Mouse (Mus musculus): ENCODE data around the gene Mrpl10. TPM values are rescaled to one million over a fixed set of nuclear protein-coding genes. Genes with fewer than 3 reads are reported as not detected.

Gene Mrpl10
- polyA plus RNA-seq (2014; fragmentation: Nextera tagmentation; extraction: Ambion mirVana) = 76.4 and 76.6 TPM in 2 replicates

- Histone ChIP-seq H3K36me3 (ENCODE audit: control insufficient read depth, insufficient read depth, low read length) (no peaks in the 10 kb centered on the region), H3K4me3 (ENCODE audit: low read depth, low read length) (peak within 1 kb of the TSS; percentile 76), H3K27ac (ENCODE audit: low read depth, low read length) (peak within 1 kb of the TSS; percentile 18; the same call in 1 of the 2 replicates), H3K27me3 (ENCODE audit: control insufficient read depth, insufficient read depth, low read length) (no peaks in the 10 kb centered on the region), H3K9ac (ENCODE audit: low read length) (peak within 1 kb of the TSS; percentile 84), H3K4me2 (ENCODE audit: low read depth, low read length, severe bottlenecking) (peak within 1 kb of the TSS; percentile 73), H3K4me1 (replicated peaks; ENCODE audit: control insufficient read depth, insufficient read depth, low read length) (peaks cover 2% of the 10 kb centered on the region; the same call in 1 of the 2 replicates), H3K9me3 (ENCODE audit: control insufficient read depth, low read length) (no peaks in the 10 kb centered on the region)
- WGBS = under 1% methylated on average over 48 of the region's 48 CpGs
- ATAC-seq (replicated peaks; ENCODE audit: low FRiP score) = peak; percentile 84
- DNase-seq (ENCODE audit: low spot score) = peak; percentile 98
These were observed at the start of gene Mrpl10, which contains the start of gene Lrrc46 for GRCm38 (mm10) chr11:97041022-97041899. Gene Mrpl10 (plus strand): TSS chr11:97041560. Gene Lrrc46 (minus strand): TSS chr11:97041407.

- no peak overlapping the region for H3K4me2 ChIP-seq (ENCODE audit: low read depth, low read length, severe bottlenecking)
- DNase-seq (ENCODE audit: low spot score) = no peak
- no peak overlapping the region for H3K27ac ChIP-seq (ENCODE audit: low read depth, low read length)
- ATAC-seq (replicated peaks; ENCODE audit: low FRiP score) = no peak
- no peaks in the 10 kb centered on the region; the same call in 1 of the 2 replicates for H3K27me3 ChIP-seq (ENCODE audit: control insufficient read depth, insufficient read depth, low read length)
- H3K4me3 ChIP-seq (ENCODE audit: low read depth, low read length) = no peak overlapping the region
- WGBS = 61% methylated on average over 8 of the region's 8 CpGs
- H3K9ac ChIP-seq (ENCODE audit: low read length) = no peak overlapping the region
- H3K4me1 ChIP-seq (replicated peaks; ENCODE audit: control insufficient read depth, insufficient read depth, low read length) = peaks cover 17% of the 10 kb centered on the region
- H3K36me3 ChIP-seq (ENCODE audit: control insufficient read depth, insufficient read depth, low read length) = no peaks in the 10 kb centered on the region
- no peaks in the 10 kb centered on the region; the same call in 1 of the 2 replicates for H3K9me3 ChIP-seq (ENCODE audit: control insufficient read depth, low read length)
These were observed 48.5 kb upstream of the Mrpl10 start for GRCm38 (mm10) chr11:96992722-96993311.

- H3K27me3 ChIP-seq (ENCODE audit: control insufficient read depth, insufficient read depth, low read length) = no peaks in the 10 kb centered on the region; the same call in 1 of the 2 replicates
- H3K9ac ChIP-seq (ENCODE audit: low read length) = no peak overlapping the region
- H3K36me3 ChIP-seq (ENCODE audit: control insufficient read depth, insufficient read depth, low read length) = no peaks in the 10 kb centered on the region
- H3K4me1 ChIP-seq (replicated peaks; ENCODE audit: control insufficient read depth, insufficient read depth, low read length) = peaks cover 16% of the 10 kb centered on the region
- no peaks in the 10 kb centered on the region for H3K9me3 ChIP-seq (ENCODE audit: control insufficient read depth, low read length)
- no peak overlapping the region for H3K4me3 ChIP-seq (ENCODE audit: low read depth, low read length)
- 23% methylated on average over 5 of the region's 5 CpGs for WGBS
- H3K4me2 ChIP-seq (ENCODE audit: low read depth, low read length, severe bottlenecking) = no peak overlapping the region
- no peak overlapping the region for H3K27ac ChIP-seq (ENCODE audit: low read depth, low read length)
- ATAC-seq (replicated peaks; ENCODE audit: low FRiP score) = no peak
- no peak for DNase-seq (ENCODE audit: low spot score)
These were observed 46.3 kb upstream of the Mrpl10 start for GRCm38 (mm10) chr11:96995031-96995430.

- ATAC-seq (replicated peaks; ENCODE audit: low FRiP score) (no peak), DNase-seq (ENCODE audit: low spot score) (no peak)
- no peaks in the 10 kb centered on the region for H3K36me3 ChIP-seq (ENCODE audit: control insufficient read depth, insufficient read depth, low read length)
- H3K9ac ChIP-seq (ENCODE audit: low read length) = no peak overlapping the region
- 78% methylated on average over 15 of the region's 15 CpGs for WGBS
- H3K27ac ChIP-seq (ENCODE audit: low read depth, low read length) = no peak overlapping the region
- H3K4me3 ChIP-seq (ENCODE audit: low read depth, low read length) = no peak overlapping the region
- H3K4me2 ChIP-seq (ENCODE audit: low read depth, low read length, severe bottlenecking) = no peak overlapping the region
- H3K27me3 ChIP-seq (ENCODE audit: control insufficient read depth, insufficient read depth, low read length) = no peaks in the 10 kb centered on the region; the same call in 1 of the 2 replicates
- no peaks in the 10 kb centered on the region for H3K9me3 ChIP-seq (ENCODE audit: control insufficient read depth, low read length)
- H3K4me1 ChIP-seq (replicated peaks; ENCODE audit: control insufficient read depth, insufficient read depth, low read length) = peaks cover 21% of the 10 kb centered on the region
These were observed 45.3 kb upstream of the Mrpl10 start for GRCm38 (mm10) chr11:96995836-96996772.

GRCm38 (mm10) chr11:96996773-96997379 lies 44.5 kb upstream of the Mrpl10 start:
- Histone ChIP-seq H3K27me3 (ENCODE audit: control insufficient read depth, insufficient read depth, low read length) (no peaks in the 10 kb centered on the region; the same call in 1 of the 2 replicates), H3K9me3 (ENCODE audit: control insufficient read depth, low read length) (no peaks in the 10 kb centered on the region), H3K4me3 (ENCODE audit: low read depth, low read length) (peak overlapping the region; percentile 25), H3K27ac (ENCODE audit: low read depth, low read length) (peak overlapping the region; percentile 50; the same call in 1 of the 2 replicates), H3K9ac (ENCODE audit: low read length) (peak overlapping the region; percentile 70), H3K4me1 (replicated peaks; ENCODE audit: control insufficient read depth, insufficient read depth, low read length) (peaks cover 24% of the 10 kb centered on the region), H3K36me3 (ENCODE audit: control insufficient read depth, insufficient read depth, low read length) (no peaks in the 10 kb centered on the region), H3K4me2 (ENCODE audit: low read depth, low read length, severe bottlenecking) (peak overlapping the region; percentile 63)
- ATAC-seq (replicated peaks; ENCODE audit: low FRiP score) = peak; percentile 75
- 4% methylated on average over 17 of the region's 17 CpGs for WGBS
- DNase-seq (ENCODE audit: low spot score) = no peak

- Histone ChIP-seq H3K27ac (ENCODE audit: low read depth, low read length) (peak overlapping the region; percentile 50; the same call in 1 of the 2 replicates), H3K4me2 (ENCODE audit: low read depth, low read length, severe bottlenecking) (peak overlapping the region; percentile 63), H3K9ac (ENCODE audit: low read length) (peak overlapping the region; percentile 70), H3K4me1 (replicated peaks; ENCODE audit: control insufficient read depth, insufficient read depth, low read length) (peaks cover 24% of the 10 kb centered on the region), H3K27me3 (ENCODE audit: control insufficient read depth, insufficient read depth, low read length) (no peaks in the 10 kb centered on the region; the same call in 1 of the 2 replicates), H3K9me3 (ENCODE audit: control insufficient read depth, low read length) (no peaks in the 10 kb centered on the region), H3K36me3 (ENCODE audit: control insufficient read depth, insufficient read depth, low read length) (no peaks in the 10 kb centered on the region), H3K4me3 (ENCODE audit: low read depth, low read length) (peak overlapping the region; percentile 25)
- ATAC-seq (replicated peaks; ENCODE audit: low FRiP score) (peak; percentile 79), DNase-seq (ENCODE audit: low spot score) (peak; percentile 83)
- WGBS = 1% methylated on average over 27 of the region's 30 CpGs
These were observed 43.9 kb upstream of the Mrpl10 start for GRCm38 (mm10) chr11:96997380-96997956.

GRCm38 (mm10) chr11:97003170-97003569 lies 38.2 kb upstream of the Mrpl10 start:
- ATAC-seq (replicated peaks; ENCODE audit: low FRiP score) = no peak
- Histone ChIP-seq H3K4me3 (ENCODE audit: low read depth, low read length) (no peak overlapping the region), H3K9me3 (ENCODE audit: control insufficient read depth, low read length) (no peaks in the 10 kb centered on the region), H3K36me3 (ENCODE audit: control insufficient read depth, insufficient read depth, low read length) (no peaks in the 10 kb centered on the region), H3K27me3 (ENCODE audit: control insufficient read depth, insufficient read depth, low read length) (no peaks in the 10 kb centered on the region; the same call in 1 of the 2 replicates), H3K4me1 (replicated peaks; ENCODE audit: control insufficient read depth, insufficient read depth, low read length) (peaks cover 10% of the 10 kb centered on the region; the same call in 1 of the 2 replicates), H3K27ac (ENCODE audit: low read depth, low read length) (no peak overlapping the region), H3K4me2 (ENCODE audit: low read depth, low read length, severe bottlenecking) (no peak overlapping the region), H3K9ac (ENCODE audit: low read length) (0 out of 2 replicates have a peak overlapping the region, but pooled peaks have one; percentile 3)
- WGBS = 52% methylated on average over 5 of the region's 5 CpGs
- DNase-seq (ENCODE audit: low spot score) = no peak

Data from forebrain, embryonic 11.5 days (tissue).